Mouse (Mus musculus) frontal cortex, postnatal 10 days (tissue): Measurements from ENCODE around the gene Prdm16.
A peak's percentile ranks its signal among the peaks of the same experiment; 100 is the strongest.

ENCODE experiments used
- DNase-seq, 2 experiments: peaks; one replicate each; pipeline ENCODE4 v3.0.0; 2022; ENCODE audit warnings: low spot score in 2 of 2, mixed read lengths in 1 of 2

Gene Prdm16

GRCm38 (mm10) chr4:154424681-154425080 is 212.0 kb downstream of the Prdm16 start:
- no peak for DNase-seq

GRCm38 (mm10) chr4:154422431-154422913 is 214.2 kb downstream of the Prdm16 start:
- DNase-seq, result no peak

GRCm38 (mm10) chr4:154420749-154421148 is 215.9 kb downstream of the Prdm16 start:
- no peak for DNase-seq

- DNase-seq, result no peak
Observed at GRCm38 (mm10) chr4:154419766-154420165, 216.9 kb downstream of the Prdm16 start.

GRCm38 (mm10) chr4:154418993-154419392 is 217.7 kb downstream of the Prdm16 start:
- DNase-seq, result no peak

- DNase-seq, result no peak
Observed at GRCm38 (mm10) chr4:154418327-154418744, 218.3 kb downstream of the Prdm16 start.

- DNase-seq, result no peak
Observed at GRCm38 (mm10) chr4:154416728-154417127, 219.9 kb downstream of the Prdm16 start.

GRCm38 (mm10) chr4:154414885-154415284 is 221.8 kb downstream of the Prdm16 start:
- DNase-seq, result no peak

- no peak for DNase-seq
Observed at GRCm38 (mm10) chr4:154410559-154410958, 226.1 kb downstream of the Prdm16 start.

- DNase-seq, result no peak
Observed at GRCm38 (mm10) chr4:154409841-154410240, 226.8 kb downstream of the Prdm16 start.

- no peak for DNase-seq
Observed at GRCm38 (mm10) chr4:154409237-154409721, 227.4 kb downstream of the Prdm16 start.

GRCm38 (mm10) chr4:154402948-154403347 is 233.7 kb downstream of the Prdm16 start:
- DNase-seq, result no peak

GRCm38 (mm10) chr4:154401982-154402932 is 234.4 kb downstream of the Prdm16 start:
- DNase-seq, result no peak

GRCm38 (mm10) chr4:154401379-154401778 is 235.3 kb downstream of the Prdm16 start:
- DNase-seq, result no peak

- DNase-seq, result no peak
Observed at GRCm38 (mm10) chr4:154400256-154401171, 236.2 kb downstream of the Prdm16 start.

GRCm38 (mm10) chr4:154399634-154400033 is 237.0 kb downstream of the Prdm16 start:
- DNase-seq, result no peak

- DNase-seq, result no peak
Observed at GRCm38 (mm10) chr4:154396652-154397301, 239.9 kb downstream of the Prdm16 start.

- peak in 1 of 2 experiments; percentile 52 for DNase-seq
Observed at GRCm38 (mm10) chr4:154394123-154394722, 242.4 kb downstream of the Prdm16 start.

GRCm38 (mm10) chr4:154393196-154394122 is 243.2 kb downstream of the Prdm16 start:
- DNase-seq, result peak; percentile 38 to 48

GRCm38 (mm10) chr4:154392641-154393040 is 244.0 kb downstream of the Prdm16 start:
- no peak for DNase-seq
